Mouse (Mus musculus): ENCODE results near the gene Fanca. TPM values are rescaled to one million over a fixed set of nuclear protein-coding genes. Genes with fewer than 3 reads are reported as not detected.
"Not testable (repeated sequence)": the region's sequence is repeated elsewhere in the genome, so short reads cannot be mapped to it uniquely, and the experiment has no call there.

The Fanca gene
- total RNA-seq, 2 experiments from 2014 or later: 18.8 to 24.0 TPM

DNA sequence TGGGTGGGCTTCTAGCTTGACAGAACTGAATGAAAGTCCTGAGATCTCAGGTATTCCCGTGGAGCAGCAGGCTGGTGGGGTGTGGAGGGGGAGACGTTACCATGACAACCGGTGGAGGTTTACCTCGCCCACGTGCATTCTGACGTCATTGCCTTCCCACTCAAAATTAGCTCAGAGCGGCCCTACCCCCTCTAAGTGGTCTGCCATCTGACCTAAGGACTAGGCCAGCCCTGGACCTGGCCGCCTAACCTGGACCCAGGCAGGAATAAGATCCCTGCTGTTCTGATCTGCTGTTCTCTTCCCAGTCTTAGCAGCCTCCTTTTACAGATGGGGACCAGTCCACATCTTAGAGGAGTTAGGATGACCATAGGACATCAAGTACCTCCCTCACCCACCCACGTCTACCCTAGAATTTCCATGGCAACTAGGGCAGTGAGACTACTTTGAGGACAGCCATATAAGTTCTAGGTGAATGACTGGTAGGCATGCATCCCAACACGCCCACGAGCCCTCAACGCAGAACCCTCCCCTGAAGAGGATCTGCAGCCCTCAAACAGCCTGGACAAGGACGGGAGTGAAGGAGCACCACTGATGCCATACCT lies 83.4 kb downstream of the Fanca start:
- no peak for DNase-seq (ENCODE audit: low spot score in 2 of 2)

- DNase-seq (ENCODE audit: low spot score in 2 of 2): no peak
Observed at GRCm38 (mm10) chr8:123233760-123234159, 84.6 kb downstream of the Fanca start.

GRCm38 (mm10) chr8:123233300-123233699 lies 85.1 kb downstream of the Fanca start:
- no peak for DNase-seq (ENCODE audit: low spot score in 2 of 2)

- no peak for DNase-seq (ENCODE audit: low spot score in 2 of 2)
Observed at GRCm38 (mm10) chr8:123232553-123232952, 85.8 kb downstream of the Fanca start.

GRCm38 (mm10) chr8:123231742-123232141 lies 86.6 kb downstream of the Fanca start:
- DNase-seq (ENCODE audit: low spot score in 2 of 2): no peak

DNA sequence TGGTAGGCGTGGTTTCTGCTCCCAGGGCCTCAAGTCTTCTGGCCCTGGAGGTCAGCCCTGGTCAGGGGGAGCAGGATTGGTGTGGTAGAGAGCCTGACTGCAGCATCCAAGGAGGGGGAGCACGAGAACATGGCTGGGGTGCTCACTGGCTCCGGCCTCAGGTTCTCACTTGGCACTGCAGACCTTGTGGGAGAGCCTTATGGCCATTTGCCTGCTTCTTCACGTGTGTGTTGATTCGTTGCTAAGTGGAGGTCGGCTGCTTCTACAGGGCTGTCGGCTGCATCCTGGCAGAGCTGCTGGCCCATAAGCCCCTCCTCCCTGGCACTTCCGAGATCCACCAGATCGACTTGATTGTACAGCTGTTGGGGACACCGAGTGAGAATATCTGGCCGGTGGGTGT lies 88.0 kb downstream of the Fanca start:
- not testable (repeated sequence) for DNase-seq (ENCODE audit: low spot score in 2 of 2)

- no peak for DNase-seq (ENCODE audit: low spot score in 2 of 2)
Observed at GRCm38 (mm10) chr8:123228416-123228815, 90.0 kb downstream of the Fanca start.

DNA sequence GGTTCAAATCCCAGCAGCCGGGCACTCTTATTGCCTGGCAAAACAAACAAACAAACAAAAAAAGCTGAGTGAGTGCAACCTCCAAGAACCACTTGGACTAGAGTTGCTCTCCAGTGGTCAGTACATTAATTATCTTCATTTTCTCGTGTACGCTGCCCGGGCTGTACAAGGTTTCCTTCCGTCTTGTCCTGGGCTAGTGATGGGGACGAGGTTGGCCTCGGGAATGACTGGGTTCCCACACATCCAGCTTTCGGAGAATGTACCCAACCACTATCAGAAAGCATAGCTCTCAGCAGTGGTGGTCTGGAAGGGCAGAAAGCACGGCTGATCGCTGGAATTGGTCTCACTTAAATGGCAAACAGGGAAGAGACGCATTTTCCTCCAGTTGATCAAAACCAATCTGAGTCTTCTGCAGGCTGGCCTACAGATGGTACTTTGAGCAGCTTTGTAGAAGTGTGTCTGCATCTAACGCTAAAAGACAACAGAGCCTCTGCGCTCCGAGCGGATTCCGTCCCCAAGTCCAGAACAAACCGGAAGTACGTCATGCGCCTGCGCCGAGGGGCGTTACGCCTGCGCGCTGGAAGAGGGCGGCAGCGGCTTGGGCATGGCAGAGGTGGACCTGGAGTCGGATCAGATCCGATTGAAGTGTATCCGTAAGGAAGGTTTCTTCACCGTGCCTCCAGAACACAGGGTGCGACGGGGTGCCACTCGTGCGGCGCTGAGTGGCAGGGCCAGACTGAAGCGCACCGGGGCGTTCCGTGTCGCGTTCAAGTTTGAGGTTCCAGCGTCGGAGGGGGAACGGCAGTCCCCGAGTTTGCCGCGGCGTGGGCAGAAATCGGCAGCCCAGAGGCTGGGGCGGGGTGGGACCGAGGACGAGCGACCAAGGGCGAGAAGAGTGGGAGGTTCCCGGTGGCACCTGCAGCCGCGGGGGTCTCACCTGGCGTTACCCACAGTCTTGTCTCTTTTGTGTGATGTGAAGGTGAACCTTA lies 93.8 kb downstream of the Fanca start, which contains the start of gene Cdk10:
Cdk10 (plus strand) TSS at position 565 of the 989 bp plus-strand sequence.
- DNase-seq (ENCODE audit: low spot score in 2 of 2): peak; percentile 91 to 92

DNA sequence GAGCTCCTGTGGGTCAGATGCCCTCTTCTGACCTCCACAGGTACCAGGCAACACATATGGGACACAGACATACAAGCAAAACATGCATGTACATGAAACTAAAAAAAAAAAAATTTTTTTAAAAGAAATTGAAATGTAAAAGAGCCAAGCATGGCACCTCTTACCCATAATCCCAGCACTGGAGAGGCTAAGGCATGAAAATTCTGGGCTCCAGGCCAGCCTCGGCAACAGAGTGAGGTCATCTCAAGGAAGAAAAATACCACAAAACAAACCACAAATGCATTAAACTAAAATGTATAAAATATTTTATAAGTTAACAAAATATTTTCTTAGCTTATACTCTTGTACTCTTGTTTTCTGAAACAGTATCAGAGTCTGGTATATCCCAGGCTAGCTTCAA lies 97.5 kb downstream of the Fanca start:
- DNase-seq (ENCODE audit: low spot score in 2 of 2): no peak

Other genes starting within 250 kb of the Fanca start
- 100 to 1,000 TPM; 895 to 902 TPM for gene Rpl13, start 216.2 kb downstream of the Fanca start, total RNA-seq (2021)
- gene Cpne7, start 201.2 kb downstream of the Fanca start, total RNA-seq (2021): 1 to 10 TPM; 6.3 to 7.3 TPM
- 10 to 100 TPM; 14.6 to 16.6 TPM for gene Sult5a1, start 160.3 kb downstream of the Fanca start, total RNA-seq (2021)
- gene Dpep1, start 132.3 kb downstream of the Fanca start, total RNA-seq (2021): 10 to 100 TPM; 16.8 to 29.2 TPM
- 100 to 1,000 TPM in 1 of 2 experiments, 10 to 100 TPM in 1; 97.3 to 105 TPM for gene Chmp1a, start 105.8 kb downstream of the Fanca start, total RNA-seq (2021)
- gene Spata33, start 105.7 kb downstream of the Fanca start, total RNA-seq (2021): 1 to 10 TPM; 4.0 to 4.5 TPM
- gene Cdk10, start 93.7 kb downstream of the Fanca start, total RNA-seq (2021): 10 to 100 TPM; 79.6 to 82.6 TPM
- 10 to 100 TPM; 11.6 to 11.9 TPM for gene Spata2l, start 82.3 kb downstream of the Fanca start, total RNA-seq (2021)
- 10 to 100 TPM; 28.3 to 30.1 TPM for gene Zfp276, start 64.4 kb downstream of the Fanca start, total RNA-seq (2021)
- gene Vps9d1, start 64.2 kb downstream of the Fanca start, total RNA-seq (2021): 10 to 100 TPM; 33.8 to 46.6 TPM
- 1 to 10 TPM; 3.6 to 4.0 TPM for gene Spire2, start 14.1 kb upstream of the Fanca start, total RNA-seq (2021)
- 100 to 1,000 TPM; 221 to 224 TPM for gene Tcf25, start 55.2 kb upstream of the Fanca start, total RNA-seq (2021)
- gene Mc1r, start 88.5 kb upstream of the Fanca start, total RNA-seq (2021): under 1 TPM in 1 of 2 experiments, not detected in 1; 0.14 TPM
- 100 to 1,000 TPM in 1 of 2 experiments, 10 to 100 TPM in 1; 59.5 to 102 TPM for gene Tubb3, start 92.8 kb upstream of the Fanca start, total RNA-seq (2021)
- 10 to 100 TPM; 40.2 to 40.5 TPM for gene Def8, start 105.0 kb upstream of the Fanca start, total RNA-seq (2021)
- 10 to 100 TPM; 59.9 to 61.8 TPM for gene Afg3l1, start 159.3 kb upstream of the Fanca start, total RNA-seq (2021)
- gene Dbndd1, start 196.9 kb upstream of the Fanca start, total RNA-seq (2021): 1 to 10 TPM; 1.2 to 1.4 TPM
- gene Gas8, start 200.3 kb upstream of the Fanca start, total RNA-seq (2021): 10 to 100 TPM; 18.6 to 23.3 TPM

Data from adrenal gland, postnatal 4 days (tissue).